Mouse (Mus musculus) lung, postnatal 4 days (tissue): ENCODE measurements at regions not wholly inside any gene's neighbourhood (a gene's known extent, or its start where the extent isn't known, plus 50 kb on each side); places are given as distances from the start of the nearest gene placed in this dataset.
"Not testable (repeated sequence)": the region's sequence is repeated elsewhere in the genome, so short reads cannot be mapped to it uniquely, and the experiment has no call there.

Experiments
- DNase-seq, 2 experiments: peaks; one replicate each; pipeline ENCODE4 v3.0.0; 2021

DNA sequence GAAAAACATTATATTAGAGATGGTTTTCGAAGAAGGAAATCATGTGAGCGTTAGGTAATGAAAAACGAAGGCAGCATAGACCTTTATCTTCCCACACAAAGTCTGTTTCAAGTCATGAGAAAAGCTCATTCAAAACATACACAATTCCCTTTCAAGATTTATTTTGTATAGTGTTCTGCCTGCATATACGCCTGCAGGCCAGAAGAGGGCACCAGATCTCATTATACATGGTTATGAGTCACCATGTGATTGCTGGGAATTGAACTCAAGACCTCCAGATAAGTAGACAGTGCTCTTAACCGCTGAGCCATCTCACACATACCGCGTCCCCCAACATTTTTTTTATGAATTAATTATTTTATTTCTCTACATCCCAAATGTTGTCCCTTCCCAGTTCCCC is 578.3 kb upstream of the Ccdc54 start:
- no peak for DNase-seq

DNA sequence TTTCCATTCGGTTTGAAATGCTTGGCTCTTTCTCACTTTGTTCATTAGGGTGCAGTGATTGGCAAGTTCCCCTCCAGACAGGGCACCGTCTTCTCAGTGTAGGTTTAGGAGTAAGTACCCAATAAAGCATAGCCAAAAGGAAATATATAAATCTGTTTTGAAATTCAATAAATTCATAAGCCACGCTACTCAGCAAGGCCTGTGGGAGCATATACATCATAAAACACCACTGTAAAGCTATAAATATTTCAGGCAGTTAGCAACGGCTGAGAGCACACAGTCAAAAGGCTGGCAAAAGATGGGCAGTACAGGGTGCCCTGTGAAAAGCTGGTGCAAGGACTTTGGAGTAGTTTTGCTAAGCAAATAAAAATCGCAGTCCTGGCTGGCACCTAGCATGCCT is 569.8 kb upstream of the Ccdc54 start:
- DNase-seq, result no peak

DNA sequence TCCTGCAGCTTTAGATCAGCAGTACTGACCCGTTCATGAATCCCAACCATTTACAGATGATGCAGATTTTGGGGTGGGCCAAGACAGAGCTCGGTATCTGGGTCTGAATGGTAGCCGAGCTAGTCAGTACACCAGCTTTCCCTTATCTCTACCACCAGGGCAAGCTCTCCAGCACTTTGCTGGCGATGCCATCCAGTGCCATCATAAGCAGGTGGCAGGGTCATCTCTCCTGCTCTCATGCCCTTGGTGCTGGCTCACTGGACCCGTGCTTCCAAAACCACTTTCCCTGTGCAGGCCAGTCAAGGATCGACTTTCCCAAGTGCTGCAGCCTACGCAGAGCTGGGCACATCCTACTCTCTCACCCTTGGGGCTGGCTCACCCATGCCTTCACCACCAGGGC is 547.6 kb upstream of the Ccdc54 start:
- no peak for DNase-seq

DNA sequence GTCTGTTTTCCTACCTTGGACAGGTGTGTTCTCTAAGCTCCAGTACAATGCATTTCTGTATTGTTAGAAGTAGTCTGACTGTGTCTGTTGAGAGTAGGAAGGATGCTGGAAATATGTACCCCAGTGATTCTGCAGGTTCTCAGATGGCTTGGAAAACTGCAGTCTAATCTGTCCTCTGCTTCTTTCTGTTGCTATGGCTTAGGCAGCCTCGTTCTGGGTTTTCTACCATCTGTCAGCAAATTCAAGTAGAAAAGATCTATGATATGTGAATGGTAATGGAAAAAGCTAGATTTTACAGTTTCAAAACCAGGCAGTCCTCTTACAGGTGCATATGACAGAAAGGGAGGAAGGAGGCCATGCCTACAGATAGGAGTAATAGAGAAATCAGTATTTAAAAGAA is 528.9 kb upstream of the Ccdc54 start:
- no peak for DNase-seq

DNA sequence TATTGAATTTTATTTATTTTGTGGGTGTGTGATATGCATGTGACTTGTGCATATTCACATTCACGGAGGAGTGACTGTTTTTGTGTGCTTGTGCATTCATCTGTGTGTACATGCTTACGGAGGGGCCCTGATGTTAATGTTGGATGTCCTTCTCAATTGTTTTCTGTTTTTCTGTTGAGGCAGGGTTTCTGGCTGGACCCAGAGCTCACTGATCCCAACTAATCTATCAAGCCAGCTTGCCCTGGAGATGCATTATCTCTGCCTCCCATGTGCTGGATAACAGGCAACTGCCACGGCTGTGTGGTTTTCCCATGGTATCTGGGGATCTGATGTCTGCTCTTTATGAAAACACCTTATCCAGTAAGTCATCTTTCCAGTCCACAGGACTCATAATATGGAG is 527.4 kb upstream of the Ccdc54 start:
- DNase-seq, result no peak

DNA sequence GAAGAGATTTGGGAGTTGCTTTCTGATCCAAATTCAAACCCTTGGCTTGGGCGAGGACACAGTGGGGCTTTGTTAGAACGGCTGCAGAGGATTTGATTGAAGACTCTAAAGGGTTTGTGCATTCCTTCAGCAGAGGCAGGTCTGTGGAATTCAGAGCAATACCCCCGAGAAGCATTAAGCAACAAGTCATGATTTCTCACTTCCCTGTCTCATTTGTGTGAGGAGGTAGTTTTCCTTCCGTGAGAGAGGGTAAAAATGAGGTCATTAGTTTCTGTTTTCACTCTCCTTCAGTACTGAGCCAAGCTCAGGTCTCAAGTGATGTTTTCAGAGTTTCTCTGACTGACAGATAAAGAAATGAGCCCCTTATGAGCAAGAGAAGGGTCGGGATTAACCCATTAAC is 526.9 kb upstream of the Ccdc54 start:
- no peak for DNase-seq

DNA sequence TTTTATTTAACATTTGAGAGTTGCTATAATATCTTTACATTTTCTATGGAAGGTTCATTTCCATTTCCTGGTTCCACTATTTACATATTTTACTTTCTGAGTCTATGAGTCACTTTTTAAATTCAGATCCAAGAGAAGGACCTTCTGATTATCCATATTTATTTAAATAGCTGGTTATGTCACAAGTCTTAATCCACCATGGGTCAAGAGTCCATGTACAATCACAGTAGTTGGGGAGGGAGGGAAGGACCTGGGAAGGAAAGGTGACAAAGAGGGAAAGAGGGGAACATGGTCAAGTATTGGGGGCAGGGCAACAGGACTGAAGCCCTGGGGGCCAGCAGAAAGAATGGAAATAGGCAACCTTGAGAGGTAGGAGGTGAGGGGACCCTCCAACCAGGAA is 518.9 kb upstream of the Ccdc54 start:
- no peak for DNase-seq

DNA sequence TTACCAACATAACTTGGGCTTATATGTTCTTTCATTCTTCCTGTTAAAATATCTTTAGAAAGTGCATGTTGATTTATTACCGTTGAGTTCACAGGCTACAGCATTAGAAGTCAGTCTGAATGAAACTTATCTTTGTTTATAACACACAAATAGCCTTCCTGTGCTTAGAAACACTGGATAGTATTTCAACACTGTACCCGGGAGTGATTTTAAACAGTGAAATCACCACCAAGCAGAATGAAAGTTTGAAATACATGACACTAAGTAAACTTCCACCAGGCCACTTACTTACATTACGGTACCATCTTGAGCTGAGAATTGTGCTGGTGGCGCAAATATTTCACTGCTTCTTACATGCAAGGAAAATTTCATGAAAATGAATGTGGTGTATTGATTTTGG is 516.5 kb upstream of the Ccdc54 start:
- no peak for DNase-seq

DNA sequence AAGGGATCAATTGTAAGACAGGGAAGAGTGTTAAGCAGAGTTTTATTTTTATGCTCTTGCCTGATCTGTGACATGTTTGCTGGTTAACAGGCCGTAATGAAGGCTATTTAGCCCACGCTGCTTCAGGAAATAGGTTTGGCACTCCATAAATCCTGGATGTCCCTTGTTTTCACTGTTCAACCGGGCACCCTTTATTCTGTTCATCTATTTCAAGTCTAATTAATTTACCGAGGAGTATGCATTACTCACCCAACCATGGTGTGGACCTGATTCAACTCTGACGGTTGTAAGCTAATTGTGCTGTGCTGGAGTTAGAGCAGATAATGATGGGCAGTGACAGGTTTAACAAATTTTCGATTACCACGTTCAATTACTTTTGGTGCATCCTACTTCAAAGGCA is 495.6 kb upstream of the Ccdc54 start:
- no peak for DNase-seq

DNA sequence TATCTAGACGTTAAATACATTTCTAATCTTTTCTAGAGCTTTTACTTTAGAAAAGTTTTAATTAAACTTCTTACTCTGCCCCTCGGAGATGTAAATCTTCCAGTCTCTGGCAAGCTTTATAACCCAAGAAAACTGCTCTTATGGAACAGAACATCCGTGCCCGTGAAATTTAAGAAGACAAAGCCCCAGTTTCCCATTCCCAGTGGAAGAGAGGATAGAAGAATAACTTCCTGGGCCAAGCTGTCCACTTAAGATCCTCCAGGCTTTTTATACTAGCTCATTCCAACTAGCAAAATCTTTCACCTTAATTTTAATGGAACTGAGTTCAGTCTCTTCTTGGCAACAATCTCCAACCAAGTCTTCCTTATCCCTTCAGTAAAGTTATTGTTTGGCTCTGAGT is 489.2 kb upstream of the Ccdc54 start:
- no peak for DNase-seq

DNA sequence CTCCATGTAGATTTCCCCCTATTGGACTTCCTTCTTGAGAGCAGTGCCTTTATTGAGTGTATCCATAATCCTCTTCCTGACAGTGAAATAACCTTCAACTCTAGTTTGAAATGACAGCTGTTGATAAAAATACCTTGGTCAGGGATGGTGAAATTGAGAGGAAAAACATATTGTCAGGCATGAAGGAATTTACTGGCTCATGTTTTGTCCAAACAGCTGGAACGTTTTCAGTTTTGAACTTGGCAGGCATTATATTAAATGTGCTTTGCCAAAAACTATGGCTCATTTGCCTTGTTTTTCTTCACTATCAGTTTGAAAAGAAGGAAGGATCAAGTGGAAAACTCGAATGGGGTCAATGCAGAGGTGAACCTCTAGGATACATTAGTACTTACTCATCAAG is 457.7 kb upstream of the Ccdc54 start:
- DNase-seq, result no peak

DNA sequence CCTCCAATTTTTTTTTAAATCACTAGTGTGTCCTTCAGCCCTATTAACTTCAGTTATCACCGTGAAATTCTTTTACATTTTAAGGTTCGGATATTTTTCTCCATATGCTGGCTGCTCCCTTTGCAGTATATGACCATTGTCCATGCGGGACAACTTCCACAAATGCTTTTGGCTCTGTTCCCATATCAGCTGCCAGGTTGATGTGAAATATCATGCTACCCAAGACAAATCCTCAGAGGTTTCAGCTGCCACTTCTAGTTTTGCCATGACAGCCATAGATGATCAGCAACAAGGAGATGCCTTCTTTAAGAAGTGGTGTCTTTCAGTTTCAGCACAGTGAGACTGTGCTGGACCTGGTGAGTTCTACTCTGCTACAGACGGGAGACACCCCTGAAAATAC is 457.2 kb upstream of the Ccdc54 start:
- DNase-seq, result no peak

DNA sequence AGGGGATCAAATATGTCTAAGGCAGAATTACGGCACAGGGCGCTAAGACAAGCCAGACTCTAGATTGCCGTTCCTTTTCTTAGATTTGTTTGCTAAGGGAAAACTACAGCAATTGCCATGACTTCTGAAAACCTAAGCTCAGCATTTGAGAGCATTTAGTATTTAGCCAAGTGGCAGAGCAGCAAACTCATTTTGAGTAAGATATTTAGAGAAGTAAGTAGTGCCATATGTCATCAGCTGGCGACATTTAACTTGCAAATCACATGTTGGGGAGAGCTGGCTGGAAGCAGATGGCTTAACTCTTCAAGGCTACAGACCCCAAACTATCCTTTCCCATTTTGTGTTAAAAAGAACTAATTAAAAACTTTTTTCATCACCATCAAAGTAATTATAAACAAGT is 450.4 kb upstream of the Ccdc54 start:
- no peak for DNase-seq

DNA sequence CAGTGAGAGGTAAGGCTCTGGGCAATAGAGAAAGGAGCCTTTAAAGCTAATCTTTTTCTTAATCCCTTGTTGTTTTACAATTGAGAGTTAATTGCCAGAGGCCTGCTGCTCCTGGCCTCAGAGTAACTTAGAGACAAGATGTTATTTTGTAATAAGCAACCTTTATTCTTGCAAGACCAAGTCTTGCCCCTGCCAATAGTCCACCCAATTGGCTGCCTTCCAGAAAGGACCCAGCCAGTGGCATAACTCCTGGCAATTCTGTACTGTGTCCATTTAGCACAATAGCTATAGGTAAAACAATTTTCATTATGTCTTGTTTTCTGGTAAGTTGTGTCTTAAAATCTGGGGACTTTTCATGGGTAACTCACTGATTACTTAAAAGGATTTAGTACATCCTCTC is 411.9 kb upstream of the Ccdc54 start:
- no peak for DNase-seq

DNA sequence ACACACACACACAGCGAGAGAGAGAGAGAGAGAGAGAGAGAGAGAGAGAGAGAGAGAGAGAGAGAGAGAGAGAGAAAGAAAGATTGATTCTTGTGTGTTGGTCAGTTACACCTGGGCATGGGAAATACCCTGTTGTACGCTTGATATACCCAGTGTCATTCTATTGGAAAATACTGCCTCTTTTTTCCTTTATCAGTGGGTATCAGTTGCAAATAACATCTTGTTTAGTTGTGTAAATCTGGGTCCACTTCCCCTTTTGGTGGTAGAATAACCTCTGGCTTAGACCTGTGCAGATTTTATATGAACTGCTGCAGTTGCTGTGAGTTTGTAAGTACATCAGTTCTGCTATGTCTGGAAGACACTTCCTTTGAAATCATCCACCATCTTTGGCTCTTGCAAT is 373.4 kb upstream of the Ccdc54 start:
- DNase-seq, result no peak

DNA sequence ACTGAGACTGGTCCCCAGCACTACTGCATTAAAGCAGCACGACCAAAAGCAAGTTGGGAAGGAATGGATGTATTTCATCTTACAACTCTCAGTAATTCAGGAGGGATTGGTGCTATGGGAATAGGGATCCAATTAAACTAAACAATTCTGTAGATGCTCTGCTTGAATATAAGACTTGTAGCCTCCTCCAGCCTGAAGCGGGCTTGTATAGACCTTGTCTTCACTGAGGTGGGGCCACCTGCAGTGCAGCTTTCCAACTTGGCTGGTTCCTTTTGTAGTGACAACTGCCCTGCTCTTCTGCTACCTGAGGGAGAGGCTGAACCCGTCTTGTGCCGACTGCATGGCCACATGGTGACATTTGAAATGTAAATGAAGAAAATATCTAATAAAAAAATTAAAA is 353.1 kb upstream of the Ccdc54 start:
- no peak for DNase-seq

DNA sequence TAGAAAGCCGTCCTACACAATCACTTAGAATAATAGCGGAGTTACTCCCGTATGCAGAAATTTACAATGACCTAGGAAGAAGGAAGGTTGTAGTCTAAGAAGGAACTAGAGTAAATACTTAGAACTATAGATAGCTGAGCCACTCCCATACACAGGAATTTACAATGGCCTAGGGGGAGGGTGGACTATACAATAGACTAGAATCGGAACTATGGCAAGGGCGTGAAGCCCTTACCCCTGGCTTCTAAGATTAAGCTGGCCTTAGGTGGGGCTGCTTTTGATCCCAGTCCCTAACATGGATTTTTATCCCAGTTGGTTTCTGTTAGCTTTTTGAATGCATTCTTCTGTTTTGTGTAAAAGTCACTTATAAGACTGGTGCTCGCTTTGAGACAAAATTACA is 352.6 kb upstream of the Ccdc54 start:
- not testable (repeated sequence) for DNase-seq

DNA sequence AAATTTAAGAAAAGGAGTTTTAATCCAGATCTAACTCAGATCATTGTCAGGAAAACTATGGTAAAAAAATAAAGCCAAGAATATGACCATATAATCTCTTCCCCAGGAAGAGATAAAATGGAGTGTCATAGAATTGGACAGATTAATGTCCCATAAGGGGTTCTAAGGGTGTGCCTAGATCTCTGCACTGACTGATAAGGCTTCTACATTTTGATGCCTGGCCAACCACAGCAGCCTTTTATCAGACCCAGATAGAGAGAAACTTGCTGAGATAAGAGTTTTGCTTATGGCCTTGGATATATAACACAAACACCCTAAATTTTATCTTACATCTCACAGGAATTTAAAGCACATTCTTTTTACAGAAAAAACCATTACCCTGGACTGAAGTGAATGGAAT is 351.3 kb upstream of the Ccdc54 start:
- DNase-seq, result no peak

DNA sequence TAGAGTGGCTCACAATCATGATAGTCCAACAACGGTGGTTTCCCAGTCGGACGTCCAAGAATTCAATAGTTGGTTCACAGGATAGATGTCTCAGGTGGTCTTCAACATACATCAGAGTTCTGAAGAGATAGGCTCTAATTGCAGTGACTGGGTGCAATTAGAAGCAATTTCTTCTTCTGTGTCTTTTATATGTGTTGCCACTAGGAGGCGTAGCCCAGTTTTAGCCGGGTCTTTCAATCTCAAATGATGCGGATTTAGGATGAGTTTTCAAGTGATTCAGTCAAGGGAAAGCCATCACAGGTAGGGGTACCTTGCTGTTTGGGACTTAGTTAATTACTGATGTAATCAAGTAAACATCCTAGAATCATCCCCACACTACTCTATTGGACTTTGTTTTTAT is 348.4 kb upstream of the Ccdc54 start:
- DNase-seq, result no peak

DNA sequence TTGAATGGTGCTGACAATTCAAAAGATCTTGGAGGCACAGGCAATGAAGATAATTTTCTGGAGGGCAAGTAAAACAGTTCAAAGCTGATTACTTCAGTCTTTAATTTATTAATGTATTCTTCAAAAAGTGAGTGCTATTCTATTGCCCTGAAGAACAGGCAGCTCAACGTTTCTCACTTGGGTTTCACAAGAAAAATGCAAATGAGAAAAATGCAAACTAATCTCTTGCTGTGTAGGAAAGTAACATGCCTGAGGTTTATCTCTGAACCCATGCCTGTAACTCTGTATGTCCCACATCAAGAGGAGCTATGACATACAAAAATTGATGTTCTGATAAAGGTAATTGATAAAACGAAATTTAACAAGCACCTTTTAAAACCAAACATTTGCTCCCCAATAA is 316.8 kb upstream of the Ccdc54 start:
- no peak for DNase-seq

DNA sequence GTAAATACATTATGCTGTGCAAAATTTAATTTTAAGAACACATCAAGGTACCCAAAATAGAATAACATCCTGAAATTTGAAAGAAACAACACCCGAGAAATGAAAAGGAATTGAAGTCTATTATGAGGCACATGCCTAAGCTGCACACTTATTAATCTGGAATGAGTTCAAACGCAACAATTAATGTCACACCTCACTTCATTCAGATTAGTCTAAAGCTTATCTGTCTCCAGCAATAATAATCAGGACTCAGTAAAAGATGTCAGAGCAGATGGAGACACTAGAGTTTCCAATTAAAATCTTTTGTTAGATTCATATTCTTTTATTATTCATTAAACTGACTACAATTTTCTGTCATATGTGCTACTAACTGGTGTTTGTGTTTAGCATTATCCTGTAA is 308.2 kb upstream of the Ccdc54 start:
- DNase-seq, result no peak

DNA sequence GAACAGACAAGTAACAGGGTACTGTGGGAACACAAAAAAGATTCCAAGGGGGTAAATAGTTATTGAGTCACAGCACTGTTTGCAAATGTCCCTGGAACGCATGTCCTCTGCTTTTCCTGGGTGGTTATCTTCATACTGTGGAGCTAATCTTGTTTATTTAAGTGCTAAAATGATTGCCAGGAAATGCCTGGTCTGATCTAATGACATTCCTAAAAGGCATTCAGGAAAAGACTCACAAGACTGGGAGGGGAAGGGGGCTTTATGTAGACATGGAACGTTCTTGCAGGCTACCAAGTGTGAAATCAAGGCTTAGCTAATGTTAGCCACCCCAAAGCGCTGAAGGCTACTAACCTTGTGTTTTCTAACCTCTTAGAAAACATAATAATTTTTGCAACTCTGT is 287.0 kb upstream of the Ccdc54 start:
- DNase-seq, result no peak

DNA sequence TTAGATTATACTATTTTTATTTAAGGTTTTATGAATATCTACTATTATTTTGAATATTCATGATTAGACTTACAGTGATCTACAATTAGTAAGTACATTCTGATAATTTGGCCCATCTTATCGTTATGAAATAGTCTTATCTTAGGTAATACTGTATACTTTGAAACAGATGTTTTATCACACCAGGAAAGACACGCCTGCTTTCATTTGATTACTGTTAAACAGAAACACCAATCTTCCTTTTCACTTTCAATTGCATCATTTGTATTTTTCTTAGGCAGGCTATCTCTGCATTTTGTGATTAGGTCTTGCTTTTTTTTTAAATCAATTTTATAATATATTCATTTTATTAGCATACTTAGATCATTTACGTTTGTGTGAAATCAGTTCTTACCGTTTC is 280.4 kb upstream of the Ccdc54 start:
- no peak for DNase-seq

DNA sequence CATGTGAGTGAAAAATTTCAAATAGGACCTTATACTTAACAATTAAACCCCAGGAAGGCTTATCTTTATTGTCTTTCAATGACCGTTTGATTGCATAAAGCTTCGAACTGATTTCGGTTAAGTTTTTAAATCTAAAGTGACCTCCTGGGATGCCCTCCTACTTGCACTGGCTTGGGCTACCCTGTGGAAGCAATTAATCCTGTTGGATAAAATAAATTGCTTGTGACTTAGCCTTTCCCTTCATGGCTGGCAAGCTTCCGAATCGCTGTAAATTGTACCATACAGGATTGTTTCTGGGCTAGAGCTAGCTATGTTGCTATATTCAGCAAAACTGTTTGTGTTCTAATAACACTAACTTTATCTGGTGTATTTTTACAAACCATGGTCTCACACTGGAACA is 272.6 kb upstream of the Ccdc54 start:
- no peak for DNase-seq

DNA sequence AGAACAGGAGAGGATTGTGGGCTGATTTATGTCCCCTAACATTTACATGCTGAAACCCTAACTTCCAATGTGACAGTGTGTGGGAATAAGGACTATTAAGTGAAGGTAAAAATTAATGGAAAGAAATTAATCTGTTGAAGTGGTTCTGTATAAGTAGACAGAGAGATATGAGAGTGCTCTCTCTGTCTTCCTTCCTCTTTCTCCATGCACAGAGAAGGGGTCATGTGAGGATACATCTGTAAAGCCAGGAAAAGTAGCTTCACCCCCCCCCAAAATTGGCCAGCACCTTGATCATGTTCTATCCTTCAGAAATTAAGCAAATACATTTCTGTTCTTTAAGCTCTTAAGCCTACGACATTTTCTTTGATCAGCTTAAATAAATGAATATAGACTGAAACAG is 268.6 kb upstream of the Ccdc54 start:
- DNase-seq, result no peak

DNA sequence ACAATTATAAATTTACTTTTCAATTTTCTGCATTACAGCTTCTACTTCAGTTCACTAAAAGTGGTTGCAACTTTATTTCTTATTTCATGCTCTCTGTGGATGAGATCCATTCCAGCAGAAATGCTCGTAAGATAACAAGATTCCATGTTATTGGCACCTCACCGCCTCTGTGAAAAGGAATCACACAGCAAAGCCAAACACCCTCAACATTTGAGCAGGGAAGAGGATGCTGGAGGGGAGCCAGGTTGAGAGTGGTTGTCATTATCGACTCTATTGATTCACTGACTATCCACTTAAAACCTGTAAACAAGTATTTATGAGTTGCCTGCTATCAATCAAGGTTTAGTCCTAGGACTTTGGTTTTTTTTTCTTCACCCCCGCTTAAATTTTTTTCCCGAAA is 261.1 kb upstream of the Ccdc54 start:
- no peak for DNase-seq

DNA sequence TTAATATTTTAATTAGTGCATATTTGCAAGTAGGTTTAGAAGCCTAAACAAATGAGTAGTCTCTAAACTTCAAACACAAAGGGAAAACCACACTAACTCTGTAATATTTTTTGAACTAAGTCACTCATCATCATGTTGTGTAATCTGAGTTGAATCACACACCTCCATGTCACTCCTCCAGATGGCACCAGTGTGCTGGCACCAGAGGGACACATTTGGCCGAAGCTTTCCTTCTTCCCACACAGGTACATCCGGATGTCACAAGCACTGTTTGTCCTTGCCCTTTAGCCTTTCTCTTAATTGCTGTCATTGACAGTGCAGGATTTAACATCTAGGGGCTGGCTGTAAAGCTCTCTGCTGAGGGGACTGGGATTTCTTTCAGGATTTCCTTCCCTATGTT is 256.7 kb upstream of the Ccdc54 start:
- DNase-seq, result no peak
